Mouse (Mus musculus) MEL (cell line): ENCODE measurements around the gene Prkch. TPM values are rescaled to one million over a fixed set of nuclear protein-coding genes. Genes with fewer than 3 reads are reported as not detected.
A peak's percentile ranks its signal among the peaks of the same experiment; 100 is the strongest.

ENCODE experiments used
- DNase-seq: peaks from one replicate; pipeline ENCODE4 v3.0.0; 2011; ENCODE audit warnings: low read depth, low spot score
- H3K27ac ChIP-seq: 2 replicates; pipeline ENCODE4 v1.5.1; 2012; ENCODE audit warnings: low read depth, mild to moderate bottlenecking, control low read depth, low read length, moderate library complexity; ENCODE audit not compliant: control insufficient read depth
- H3K27me3 ChIP-seq, 2 experiments: fragments of 150-350 bp in 1 of 2; sonication (generic) in 1 of 2; 2 replicates each; pipeline ENCODE4 v1.6.1; 2012; ENCODE audit warnings: low read length in 2 of 2, mild to moderate bottlenecking in 2 of 2, improper control_type of control experiment in 1 of 2, moderate library complexity in 1 of 2; ENCODE audit not compliant: insufficient read depth in 2 of 2, control insufficient read depth in 1 of 2
- H3K36me3 ChIP-seq, 2 experiments: 2 replicates each; pipeline ENCODE4 v1.6.1; 2012 to 2014; ENCODE audit warnings: low read length in 2 of 2, improper control_type of control experiment in 1 of 2, inconsistent platforms in 1 of 2, mild to moderate bottlenecking in 1 of 2; ENCODE audit not compliant: insufficient read depth in 2 of 2, control insufficient read depth in 1 of 2
- H3K4me1 ChIP-seq, 2 experiments: fragments of 150-350 bp in 1 of 2; sonication (generic) in 1 of 2; 2 replicates each; pipeline ENCODE4 v1.6.1; 2012; ENCODE audit warnings: low read length in 2 of 2, improper control_type of control experiment in 1 of 2, mild to moderate bottlenecking in 1 of 2; ENCODE audit not compliant: insufficient read depth in 2 of 2, control insufficient read depth in 1 of 2
- H3K4me3 ChIP-seq, 2 experiments: fragments of 150-350 bp in 1 of 2; sonication (generic) in 1 of 2; 2 replicates each; pipeline ENCODE4 v1.5.1; 2012; ENCODE audit warnings: low read depth in 2 of 2, low read length in 2 of 2, mild to moderate bottlenecking in 2 of 2, moderate library complexity in 2 of 2, control low read depth in 1 of 2, improper control_type of control experiment in 1 of 2; ENCODE audit not compliant: control insufficient read depth in 1 of 2, insufficient read depth in 1 of 2
- H3K79me2 ChIP-seq: 2 replicates; pipeline ENCODE4 v1.6.1; 2012; ENCODE audit warnings: mild to moderate bottlenecking, low read length, moderate library complexity; ENCODE audit not compliant: control insufficient read depth, poor library complexity, insufficient read depth
- H3K9ac ChIP-seq: 2 replicates; pipeline ENCODE4 v1.6.1; 2012; ENCODE audit warnings: low read depth, mild to moderate bottlenecking, control low read depth, low read length, moderate library complexity; ENCODE audit not compliant: control insufficient read depth, poor library complexity, severe bottlenecking
- H3K9me3 ChIP-seq: fragments of 150-350 bp; sonication (generic); replicated peaks from 2 replicates; pipeline ENCODE4 v1.6.1; 2012; ENCODE audit warnings: mild to moderate bottlenecking, low read length, improper control_type of control experiment, moderate library complexity; ENCODE audit not compliant: insufficient read depth
- CHD1 ChIP-seq: IDR thresholded peaks from 2 replicates; pipeline ENCODE4 v1.6.1; 2012; ENCODE audit warnings: low read depth, mild to moderate bottlenecking, inconsistent platforms, low read length, improper control_type of control experiment
- EP300 ChIP-seq, 2 experiments: IDR thresholded peaks; 2 replicates each; pipeline ENCODE4 v1.6.1; 2011; ENCODE audit warnings: improper control_type of control experiment in 2 of 2, low read length in 2 of 2, low read depth in 1 of 2, mild to moderate bottlenecking in 1 of 2
- ETS1 ChIP-seq: IDR thresholded peaks from 2 replicates; pipeline ENCODE4 v1.6.1; 2012; ENCODE audit warnings: low read depth, mild to moderate bottlenecking, inconsistent platforms, low read length, improper control_type of control experiment, moderate library complexity
- GATA1 ChIP-seq: IDR thresholded peaks from 2 replicates; pipeline ENCODE4 v1.6.1; 2011; ENCODE audit warnings: low read depth, low read length, improper control_type of control experiment
- KAT2A ChIP-seq: conservative IDR thresholded peaks from 2 replicates; pipeline ENCODE4 v1.6.1; 2012; ENCODE audit warnings: low read depth, low read length, improper control_type of control experiment, inconsistent platforms
- MEF2A ChIP-seq: IDR thresholded peaks from 2 replicates; pipeline ENCODE4 v1.6.1; 2014; ENCODE audit warnings: low read depth, mild to moderate bottlenecking, inconsistent platforms, low read length, improper control_type of control experiment; ENCODE audit not compliant: poor library complexity, insufficient replicate concordance, severe bottlenecking; ENCODE audit errors: extremely low read depth
- MXI1 ChIP-seq: IDR thresholded peaks from 2 replicates; pipeline ENCODE4 v1.6.1; 2011; ENCODE audit warnings: mild to moderate bottlenecking, low read depth, low read length, improper control_type of control experiment
- POLR2AphosphoS2 ChIP-seq: IDR thresholded peaks from 2 replicates; pipeline ENCODE4 v1.6.1; 2011; ENCODE audit warnings: low read length, improper control_type of control experiment
- POLR2AphosphoS5 ChIP-seq: IDR thresholded peaks from 2 replicates; pipeline ENCODE4 v1.6.1; 2012; ENCODE audit warnings: low read depth, borderline replicate concordance, mild to moderate bottlenecking, inconsistent platforms, low read length, moderate library complexity, mixed read lengths
- RAD21 ChIP-seq: IDR thresholded peaks from 2 replicates; pipeline ENCODE4 v1.6.1; 2011; ENCODE audit warnings: mild to moderate bottlenecking, low read depth, low read length, improper control_type of control experiment
- RCOR1 ChIP-seq: IDR thresholded peaks from 2 replicates; pipeline ENCODE4 v1.6.1; 2012; ENCODE audit warnings: low read depth, mild to moderate bottlenecking, inconsistent platforms, low read length, improper control_type of control experiment
- SIN3A ChIP-seq: IDR thresholded peaks from 2 replicates; pipeline ENCODE4 v1.6.1; 2012; ENCODE audit warnings: low read length, improper control_type of control experiment, inconsistent platforms
- SMC3 ChIP-seq: IDR thresholded peaks from 2 replicates; pipeline ENCODE4 v1.6.1; 2011; ENCODE audit warnings: low read depth, low read length, improper control_type of control experiment
- TCF12 ChIP-seq: IDR thresholded peaks from 2 replicates; pipeline ENCODE4 v1.6.1; 2014; ENCODE audit warnings: low read depth, mild to moderate bottlenecking, inconsistent platforms, low read length, improper control_type of control experiment, moderate library complexity
- ZKSCAN1 ChIP-seq: IDR thresholded peaks from 2 replicates; pipeline ENCODE4 v1.6.1; 2012; ENCODE audit warnings: low read depth, mild to moderate bottlenecking, inconsistent platforms, low read length, improper control_type of control experiment, moderate library complexity
- ZMIZ1 ChIP-seq: IDR thresholded peaks from 2 replicates; pipeline ENCODE4 v1.6.1; 2012; ENCODE audit warnings: low read depth, mild to moderate bottlenecking, inconsistent platforms, low read length, improper control_type of control experiment, moderate library complexity
- polyA plus RNA-seq, 2 experiments: library from polyadenylated mRNA; stranded (reverse) in 1 of 2; unstranded in 1 of 2; fragments of >175 nt in 1 of 2; fragments of >200 nt in 1 of 2; gene quantifications; 2 replicates each; pipeline versions ENCODE4 v1.2.1 to v1.2.4; 2012; ENCODE audit warnings: low replicate concordance in 2 of 2, low read depth in 1 of 2; ENCODE audit not compliant: insufficient read length in 2 of 2, insufficient read depth in 1 of 2, missing spikeins in 1 of 2
- total RNA-seq: library from RNA; depleted of rRNA; stranded (reverse); fragments of 300-350 nt; gene quantifications from 2 replicates; pipeline ENCODE4 v1.2.3, GENCODE M21; 2012

Prkch gene
- total and polyA plus RNA-seq, 3 experiments = not detected

DNA sequence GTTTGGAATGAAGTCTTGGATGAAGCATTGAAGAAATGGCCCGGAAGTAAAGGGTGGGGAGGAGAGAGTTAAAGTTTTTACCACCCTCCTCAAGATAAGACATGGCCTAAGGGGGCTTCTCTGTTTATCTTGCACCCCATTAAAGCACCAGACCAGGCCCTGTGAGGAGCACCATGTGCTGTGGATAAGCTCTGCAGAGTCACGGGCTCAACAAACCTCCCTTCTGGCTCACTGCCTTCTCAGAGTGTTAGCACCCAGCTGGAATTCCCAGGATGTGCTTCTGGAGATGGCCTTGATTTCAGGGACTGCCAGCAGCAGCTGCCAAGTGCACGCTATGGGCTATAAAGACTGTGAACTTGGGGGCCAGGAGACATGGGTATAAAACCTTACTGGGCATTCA lies 204.3 kb downstream of the Prkch start:
- TF ChIP-seq ETS1 (peak; percentile 53; the same call in 1 of the 2 replicates), POLR2AphosphoS2 (no peak), MEF2A (no peak), KAT2A (no peak), GATA1 (0 out of 2 replicates have a peak, but pooled peaks have one; percentile 30), EP300 (IDR thresholded peaks at IDR 0.05; ENCODE audit: low read depth in 1 of 2, low read length in 2 of 2) (peak in 1 of 2 experiments; percentile 61; a peak in 2 of 4 replicates), ZKSCAN1 (no peak), RAD21 (no peak), TCF12 (peak; percentile 33; the same call in 1 of the 2 replicates), RCOR1 (no peak), SMC3 (no peak), SIN3A (peak; percentile 22; the same call in 1 of the 2 replicates), MXI1 (peak; percentile 36; the same call in 1 of the 2 replicates), POLR2AphosphoS5 (no peak)
- peaks cover 0 to 4% of the 10 kb centered on the region in 2 experiments; a peak in 1 of 4 replicates for H3K36me3 ChIP-seq

DNA sequence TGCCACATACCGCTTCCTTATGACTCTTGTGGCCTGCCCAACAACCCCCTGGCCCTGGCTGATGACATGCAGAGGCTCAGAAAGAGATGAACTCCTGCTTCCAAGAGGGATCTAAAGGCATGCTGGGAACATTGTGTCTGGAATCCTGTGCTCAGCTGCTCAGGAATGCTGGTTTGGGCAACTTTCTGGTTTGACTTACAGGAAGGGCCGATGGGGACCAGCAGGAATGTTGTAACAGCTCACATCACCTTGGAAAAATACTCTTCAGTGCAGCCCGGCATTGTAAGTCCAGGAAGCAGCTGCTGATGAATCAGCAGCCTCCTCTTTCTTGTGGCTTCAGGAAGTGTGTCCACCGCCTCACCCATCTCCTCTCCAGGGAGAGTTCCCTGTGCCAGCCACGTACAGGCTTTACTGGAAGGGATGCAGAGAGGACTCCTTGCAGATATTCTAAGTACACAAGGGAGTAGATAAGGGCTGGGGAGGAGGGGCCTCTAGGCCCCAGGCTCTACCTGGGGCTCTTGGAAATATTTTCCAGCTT lies 206.0 kb downstream of the Prkch start:
- Histone ChIP-seq H3K79me2 (no peaks in the 10 kb centered on the region), H3K27me3 (peaks cover 10 to 22% of the 10 kb centered on the region in 2 experiments), H3K9me3 (no peaks in the 10 kb centered on the region), H3K27ac (no peak overlapping the region), H3K36me3 (peaks cover 0 to 4% of the 10 kb centered on the region in 2 experiments; a peak in 1 of 4 replicates), H3K4me1 (peaks cover 4 to 9% of the 10 kb centered on the region in 2 experiments; a peak in 3 of 4 replicates), H3K4me3 (no peak overlapping the region), H3K9ac (no peak overlapping the region)
- no peak for TF ChIP-seq CHD1
- no peak for TF ChIP-seq ZMIZ1
- no peak for DNase-seq

More for the DNA sequence above, 204.3 kb downstream of the Prkch start:
- Histone ChIP-seq H3K79me2 (no peaks in the 10 kb centered on the region), H3K9ac (no peak overlapping the region), H3K27me3 (peaks cover 2 to 13% of the 10 kb centered on the region in 2 experiments; a peak in 3 of 4 replicates), H3K9me3 (no peaks in the 10 kb centered on the region), H3K4me3 (no peak overlapping the region), H3K27ac (no peak overlapping the region; the same call in 1 of the 2 replicates), H3K4me1 (peaks cover 4 to 9% of the 10 kb centered on the region in 2 experiments; a peak in 3 of 4 replicates)
- peak; percentile 32 for DNase-seq
